Mouse (Mus musculus) ovary, postnatal 36 days (tissue): ENCODE measurements at regions not wholly inside any gene's neighbourhood (a gene's known extent, or its start where the extent isn't known, plus 50 kb on each side); places are given as distances from the start of the nearest gene placed in this dataset.

Source experiments
- DNase-seq: peaks from one replicate; pipeline ENCODE4 v3.0.0; 2022; ENCODE audit warnings: low spot score, mixed read lengths

DNA sequence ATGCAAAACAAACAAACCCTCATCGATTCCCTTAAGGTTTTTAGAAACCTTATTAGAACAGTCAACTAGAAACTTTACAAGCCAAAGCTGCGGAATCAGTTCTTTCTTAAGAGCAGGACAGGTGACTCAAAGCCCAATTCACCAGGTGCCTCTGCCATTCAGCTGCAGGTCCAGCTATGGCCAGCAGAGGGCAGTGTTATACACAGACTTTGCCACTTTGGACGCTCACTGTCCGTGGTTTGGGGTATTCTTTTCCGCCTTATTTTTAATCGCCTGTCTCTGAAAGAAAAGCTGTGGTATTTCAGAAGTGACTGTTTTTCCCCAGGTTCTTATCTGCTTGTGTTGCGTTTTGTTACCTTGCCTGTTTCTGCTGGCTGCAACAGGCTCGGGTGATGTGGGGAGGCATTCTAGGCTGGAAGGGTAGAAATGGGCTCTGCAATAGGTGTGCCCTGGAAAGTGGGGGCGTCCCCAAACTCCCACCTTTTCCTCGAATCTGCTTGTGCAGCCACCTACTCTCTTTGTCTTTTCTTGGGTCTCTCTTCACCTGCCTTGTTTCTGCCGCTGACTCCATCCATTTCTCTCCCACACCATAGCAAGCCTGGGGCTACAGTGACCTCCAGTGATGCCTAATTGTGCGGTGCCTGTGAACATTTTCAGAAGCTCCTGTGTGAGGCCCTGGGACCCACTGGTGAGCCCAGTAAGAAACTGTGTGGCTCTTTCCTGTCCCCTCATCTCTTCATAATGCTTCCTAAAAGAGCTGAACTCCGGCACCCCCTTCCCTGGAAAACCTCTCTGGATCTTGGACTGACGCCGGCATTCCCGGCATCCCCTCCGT, 142.4 kb downstream of the Mtx3 start:
- peak; percentile 71 for DNase-seq

DNA sequence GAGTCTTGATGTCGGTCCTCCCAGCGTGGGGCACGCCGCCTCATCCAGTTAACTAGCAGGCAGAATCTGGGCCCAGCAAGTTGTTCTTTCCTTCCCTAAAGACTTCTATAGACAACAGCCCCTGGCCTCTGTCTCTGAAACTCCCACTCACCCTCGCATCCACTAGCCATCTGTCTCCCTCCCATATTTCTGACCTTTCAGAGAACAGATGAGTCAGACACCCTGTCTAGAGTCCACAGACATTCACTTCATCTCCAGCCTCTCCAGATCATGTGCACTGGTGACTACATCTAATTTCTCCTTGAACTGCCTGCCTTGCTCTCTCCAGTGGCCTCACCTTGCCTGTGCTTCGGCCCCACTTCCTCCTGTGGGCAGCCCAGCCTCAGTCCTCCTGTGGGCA, 143.1 kb downstream of the Mtx3 start:
- DNase-seq, result no peak

DNA sequence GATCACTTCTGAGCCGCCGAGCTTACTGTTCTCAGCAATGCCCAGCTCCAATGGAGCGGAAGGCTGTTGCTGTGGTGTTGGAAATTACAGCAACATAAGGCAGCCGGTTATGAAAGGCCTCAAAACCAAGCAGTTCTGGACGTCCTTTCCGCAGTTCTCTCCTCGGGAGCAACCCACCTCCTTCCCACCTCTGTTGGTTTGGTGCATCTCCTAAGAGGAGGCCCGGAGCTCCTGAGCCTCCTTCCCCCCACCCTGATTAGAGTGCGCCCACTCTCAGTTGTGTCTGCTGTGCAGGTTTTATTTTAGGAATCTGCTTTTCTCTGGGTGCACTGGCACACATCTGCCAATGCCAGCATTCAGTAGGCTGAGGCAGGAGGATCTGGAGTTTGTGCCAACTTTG, 144.0 kb downstream of the Mtx3 start:
- no peak for DNase-seq

GRCm38 (mm10) chr13:92990316-92991206, 146.0 kb downstream of the Mtx3 start:
- no peak for DNase-seq
